Mouse (Mus musculus): Measurements from ENCODE around the gene Sik1.

- TF ChIP-seq CTCF (IDR thresholded peaks at IDR 0.05; ENCODE audit: low read depth), result peak; percentile 26
- peak; percentile 66; the same call in 1 of the 2 replicates for TF ChIP-seq EP300 (IDR thresholded peaks at IDR 0.05; ENCODE audit: low read depth)
Measured at GRCm38 (mm10) chr17:31828118-31828517, 27.5 kb downstream of the Sik1 start.
